18 mouse cellular contexts compared by ENCODE assay signal in the genomic region with DNA sequence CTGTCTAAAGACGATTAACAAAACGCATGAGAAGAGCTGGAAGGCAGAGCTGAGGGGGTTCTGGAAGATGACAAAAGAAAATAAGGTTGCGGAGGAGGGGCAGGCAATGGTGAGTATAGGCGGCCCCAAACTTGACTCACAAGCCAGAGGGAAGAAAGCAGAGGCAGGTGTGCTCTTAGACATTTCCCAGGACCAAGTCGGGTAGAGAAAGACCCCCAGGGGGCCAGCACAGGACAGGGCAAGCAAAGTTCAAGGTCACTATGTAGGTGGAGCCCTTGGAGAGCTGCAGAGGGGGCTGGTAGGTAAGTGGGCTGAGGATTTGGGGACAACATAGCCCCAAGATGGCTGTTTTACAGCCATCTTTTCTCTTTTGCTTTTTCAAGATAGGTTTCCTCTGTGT.
"Had no signal": no experiment of that assay in that cellular context is flagged by ENCODE, and none has a peak within 500 bp of the region (broad histone marks: within the 10 kb centered on the region; RNA-seq: fewer than 3 reads in every experiment).

No protein-coding gene starts in this region.

- H3K4me3 ChIP-seq: midbrain, embryonic 10.5 days; midbrain, embryonic 12.5 days; myocyte; neural tube, embryonic 13.5 days; neural tube, embryonic 15.5 days had no signal

- H3K4me2 ChIP-seq: lung, embryonic 14.5 days; midbrain, embryonic 12.5 days; neural tube, embryonic 13.5 days; neural tube, embryonic 15.5 days had no signal

- H3K27ac ChIP-seq: midbrain, embryonic 10.5 days; midbrain, embryonic 12.5 days; neural tube, embryonic 13.5 days; neural tube, embryonic 15.5 days had no signal

- DNase-seq: lung, embryonic 14.5 days; lung, postnatal 10 days; lung, postnatal 4 days; midbrain, embryonic 14.5 days; retina, postnatal 1 day; right cerebral cortex, adult 18-20 months; right cerebral cortex, postnatal 25 days; right cerebral cortex, postnatal 4 days; spleen, adult 18-20 months; thymus, adult 18-20 months; thymus, postnatal 14 days; thymus, postnatal 36 days had no signal

- H3K4me1 ChIP-seq: midbrain, embryonic 12.5 days had no signal

- H3K9ac ChIP-seq: lung, embryonic 14.5 days; midbrain, embryonic 12.5 days; neural tube, embryonic 13.5 days had no signal

- H3K27me3 ChIP-seq: midbrain, embryonic 12.5 days; neural tube, embryonic 13.5 days; neural tube, embryonic 15.5 days had no signal

- H3K9me3 ChIP-seq: midbrain, embryonic 10.5 days; midbrain, embryonic 12.5 days; neural tube, embryonic 13.5 days; neural tube, embryonic 15.5 days had no signal

- ATAC-seq: midbrain, embryonic 16.5 days had no signal
